Mouse (Mus musculus) leukemia stem cell, adult 10-12 weeks (primary cell): Measurements from ENCODE around the gene Mtfp1. TPM values are rescaled to one million over a fixed set of nuclear protein-coding genes. Genes with fewer than 3 reads are reported as not detected.

Experiments
- polyA plus RNA-seq: library from polyadenylated mRNA; stranded (reverse); fragments of >175 nt; gene quantifications from 2 replicates; pipeline ENCODE4 v1.2.3, GENCODE M21; 2012; ENCODE audit warnings: low replicate concordance

Mtfp1 gene
- polyA plus RNA-seq: 14.6 and 26.5 TPM in 2 replicates

DNA sequence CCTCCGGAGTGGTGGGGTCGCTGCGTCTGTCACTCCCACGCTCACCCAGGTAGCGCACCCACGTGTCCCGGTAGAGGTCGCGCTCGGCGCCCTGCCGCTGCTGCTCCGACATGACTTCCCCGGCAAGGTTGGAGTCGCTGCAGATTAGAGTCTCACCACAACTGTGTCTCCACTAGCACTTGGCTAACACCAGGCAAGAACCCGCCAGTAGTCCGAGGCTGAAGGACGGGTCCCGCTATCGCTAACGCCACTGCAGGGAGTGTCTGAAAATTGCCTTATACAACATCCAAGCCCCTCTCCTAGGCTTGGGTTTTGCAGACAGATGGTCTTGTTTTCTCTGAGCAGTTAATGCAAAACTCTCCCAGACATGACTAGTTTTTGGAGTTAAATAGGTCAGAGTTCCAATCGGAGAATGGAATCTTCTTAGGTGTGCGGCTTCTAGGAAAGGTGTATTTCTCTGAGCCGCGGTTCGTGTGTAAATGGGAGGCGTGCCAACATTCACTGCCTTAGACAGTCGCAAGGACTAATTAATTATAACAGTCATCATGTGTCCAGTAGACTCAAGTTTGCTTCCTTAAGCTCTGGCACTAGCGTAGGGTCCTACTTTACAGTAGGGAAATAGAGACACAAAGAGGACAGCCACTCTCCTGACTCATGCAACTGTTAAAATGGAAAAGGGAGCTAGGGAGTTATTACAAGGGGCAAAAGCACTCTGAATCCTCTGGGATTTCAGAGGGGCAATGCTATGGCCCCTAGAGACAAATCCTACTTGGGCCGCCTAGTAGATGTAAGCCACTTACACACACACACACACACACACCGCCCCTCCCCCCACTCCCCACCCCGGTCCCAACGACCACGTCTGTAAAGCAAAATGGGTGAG is at the start of gene Mtfp1:
Gene Mtfp1 (minus strand): TSS at position 275 of the 883 bp plus-strand sequence.

GRCm38 (mm10) chr11:4134986-4135935 is 40.0 kb upstream of the Mtfp1 start, which contains the start of gene Rnf215:
TSS of gene Rnf215 (plus strand) at chr11:4135202.

GRCm38 (mm10) chr11:4122742-4123579 is 27.7 kb upstream of the Mtfp1 start, which contains the start of gene Sec14l2:
TSS of gene Sec14l2 (minus strand) at chr11:4123415.

GRCm38 (mm10) chr11:4064627-4065122 is 30.6 kb downstream of the Mtfp1 start, which contains the start of gene Sec14l3:
TSS of gene Sec14l3 (plus strand) at chr11:4064841.

Other genes with a start within 250 kb of the Mtfp1 start
- gene Osbp2, start 231.5 kb downstream of the Mtfp1 start, polyA plus RNA-seq: 0.08 TPM in 1 of 2 replicates, not detected in the other
- gene 4921536K21Rik, start 200.3 kb downstream of the Mtfp1 start, polyA plus RNA-seq: not detected in 2 replicates
- gene Dusp18, start 200.2 kb downstream of the Mtfp1 start, polyA plus RNA-seq: 0.11 TPM in 1 of 2 replicates, not detected in the other
- 2.2 and 2.3 TPM in 2 replicates for gene Slc35e4, start 180.8 kb downstream of the Mtfp1 start, polyA plus RNA-seq
- 1.8 and 8.2 TPM in 2 replicates for gene Tcn2, start 163.3 kb downstream of the Mtfp1 start, polyA plus RNA-seq
- gene Pes1, start 131.5 kb downstream of the Mtfp1 start, polyA plus RNA-seq: 10.9 and 45.9 TPM in 2 replicates
- gene 4930556J24Rik, start 118.7 kb downstream of the Mtfp1 start, polyA plus RNA-seq: not detected in 2 replicates
- gene Gal3st1, start 111.8 kb downstream of the Mtfp1 start, polyA plus RNA-seq: not detected in 2 replicates
- not detected in 2 replicates for gene Sec14l4, start 64.0 kb downstream of the Mtfp1 start, polyA plus RNA-seq
- not detected in 2 replicates for gene Sec14l3, start 30.6 kb downstream of the Mtfp1 start, polyA plus RNA-seq
- 9.2 and 18.3 TPM in 2 replicates for gene Sec14l2, start 28.0 kb upstream of the Mtfp1 start, polyA plus RNA-seq
- 11.0 and 14.2 TPM in 2 replicates for gene Rnf215, start 39.8 kb upstream of the Mtfp1 start, polyA plus RNA-seq
- gene Ccdc157, start 64.8 kb upstream of the Mtfp1 start, polyA plus RNA-seq: 2.2 and 2.6 TPM in 2 replicates
- gene Sf3a1, start 64.9 kb upstream of the Mtfp1 start, polyA plus RNA-seq: 41.2 and 118 TPM in 2 replicates
- 20.7 and 21.4 TPM in 2 replicates for gene Tbc1d10a, start 91.3 kb upstream of the Mtfp1 start, polyA plus RNA-seq
- gene Castor1, start 122.8 kb upstream of the Mtfp1 start, polyA plus RNA-seq: 0.73 and 2.3 TPM in 2 replicates
- 9.5 and 12.7 TPM in 2 replicates for gene Osm, start 141.0 kb upstream of the Mtfp1 start, polyA plus RNA-seq
- gene Lif, start 162.1 kb upstream of the Mtfp1 start, polyA plus RNA-seq: 0.23 and 0.86 TPM in 2 replicates